Mouse (Mus musculus) lung, postnatal 14 days (tissue): ENCODE measurements around the gene Tmem176b.

Experiments used
- DNase-seq: peaks from one replicate; pipeline ENCODE4 v3.0.0; 2021

Tmem176b gene

GRCm38 (mm10) chr6:48785189-48785588, 56.1 kb downstream of the Tmem176b start:
- DNase-seq, result peak; percentile 50

DNA sequence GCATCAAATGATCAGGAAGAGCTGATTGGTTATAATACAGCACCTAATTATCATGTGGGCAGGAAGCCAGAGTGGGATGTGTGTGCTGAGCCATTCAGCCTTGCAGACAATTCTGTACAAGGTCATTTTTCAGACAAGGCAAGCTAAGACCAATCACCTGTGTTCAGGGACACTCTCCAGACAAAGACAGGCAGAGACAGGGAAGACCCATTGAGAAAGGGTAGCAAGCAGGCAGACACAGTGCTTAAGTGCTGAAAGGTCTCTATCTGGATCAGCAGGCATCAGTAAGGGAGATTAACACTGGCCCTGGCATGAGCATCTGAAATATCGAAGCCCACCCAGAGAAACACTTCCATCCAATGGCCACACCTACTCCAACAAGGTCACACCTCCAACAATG, 56.9 kb downstream of the Tmem176b start:
- no peak for DNase-seq
